Mouse (Mus musculus): ENCODE measurements around the gene Pagr1a. TPM values are rescaled to one million over a fixed set of nuclear protein-coding genes. Genes with fewer than 3 reads are reported as not detected.
A peak's percentile ranks its signal among the peaks of the same experiment; 100 is the strongest.

Pagr1a gene
- polyA plus RNA-seq, 1 experiment from 2014 or later, result 63.1 TPM

GRCm38 (mm10) chr7:127018416-127019305, 1.5 kb upstream of the Pagr1a start:
- 88% methylated on average over 15 of the region's 15 CpGs for WGBS
- H3K9me3 ChIP-seq, result no peaks in the 10 kb centered on the region
- H3K9ac ChIP-seq, result peak overlapping the region; percentile 36; the same call in 1 of the 2 replicates
- H3K36me3 ChIP-seq, result peaks cover 36% of the 10 kb centered on the region
- peaks cover 81% of the 10 kb centered on the region for H3K4me1 ChIP-seq
- H3K27ac ChIP-seq, result no peak overlapping the region
- no peak for ATAC-seq (ENCODE audit: low FRiP score, low read depth)
- H3K4me2 ChIP-seq (replicated peaks), result peak overlapping the region; percentile 22; the same call in 1 of the 2 replicates
- H3K27me3 ChIP-seq (replicated peaks), result no peaks in the 10 kb centered on the region
- H3K4me3 ChIP-seq, result no peak overlapping the region

GRCm38 (mm10) chr7:127017950-127018345, 796 bp upstream of the Pagr1a start:
- peaks cover 36% of the 10 kb centered on the region for H3K36me3 ChIP-seq
- H3K9me3 ChIP-seq, result no peaks in the 10 kb centered on the region
- no peak overlapping the region for H3K9ac ChIP-seq
- no peak for ATAC-seq (ENCODE audit: low FRiP score, low read depth)
- H3K27me3 ChIP-seq (replicated peaks), result no peaks in the 10 kb centered on the region
- WGBS, result 67% methylated on average over 6 of the region's 6 CpGs
- H3K4me1 ChIP-seq, result peaks cover 74% of the 10 kb centered on the region
- H3K27ac ChIP-seq, result no peak overlapping the region
- H3K4me2 ChIP-seq (replicated peaks), result peak overlapping the region; percentile 22; the same call in 1 of the 2 replicates
- H3K4me3 ChIP-seq, result no peak overlapping the region

- no peaks in the 10 kb centered on the region for H3K27me3 ChIP-seq (replicated peaks)
- peaks cover 27% of the 10 kb centered on the region for H3K36me3 ChIP-seq
- peak overlapping the region; percentile 80 for H3K9ac ChIP-seq
- no peaks in the 10 kb centered on the region for H3K9me3 ChIP-seq
- H3K4me1 ChIP-seq, result peaks cover 60% of the 10 kb centered on the region
- H3K4me3 ChIP-seq, result peak overlapping the region; percentile 61
- H3K27ac ChIP-seq, result peak overlapping the region; percentile 86
- peak overlapping the region; percentile 94 for H3K4me2 ChIP-seq (replicated peaks)
- under 1% methylated on average over 22 of the region's 22 CpGs for WGBS
- peak; percentile 59 for ATAC-seq (ENCODE audit: low FRiP score, low read depth)
Observed at GRCm38 (mm10) chr7:127016486-127016938, 640 bp downstream of the Pagr1a start.

GRCm38 (mm10) chr7:127016481-127016485, 869 bp downstream of the Pagr1a start, which contains the start of gene Pagr1b:
Gene Pagr1b, minus strand, starts transcription at chr7:127016484.
- Histone ChIP-seq H3K27me3 (replicated peaks) (no peaks in the 10 kb centered on the region), H3K36me3 (peaks cover 27% of the 10 kb centered on the region), H3K9me3 (no peaks in the 10 kb centered on the region), H3K4me2 (replicated peaks) (peak within 1 kb of the TSS; percentile 94), H3K9ac (peak within 1 kb of the TSS; percentile 80), H3K4me3 (peak within 1 kb of the TSS; percentile 61), H3K27ac (peak within 1 kb of the TSS; percentile 86), H3K4me1 (peaks cover 58% of the 10 kb centered on the region)
- ATAC-seq (ENCODE audit: low FRiP score, low read depth), result no peak

GRCm38 (mm10) chr7:127016081-127016480, 1.1 kb downstream of the Pagr1a start:
- Histone ChIP-seq H3K4me1 (peaks cover 56% of the 10 kb centered on the region), H3K4me3 (peak overlapping the region; percentile 61), H3K36me3 (peaks cover 27% of the 10 kb centered on the region), H3K27ac (peak overlapping the region; percentile 86), H3K4me2 (replicated peaks) (peak overlapping the region; percentile 94), H3K9me3 (no peaks in the 10 kb centered on the region), H3K27me3 (replicated peaks) (no peaks in the 10 kb centered on the region), H3K9ac (peak overlapping the region; percentile 80)
- ATAC-seq (ENCODE audit: low FRiP score, low read depth), result 0 out of 2 replicates have a peak, but pooled peaks have one; percentile 3
- WGBS, result 1% methylated on average over 10 of the region's 10 CpGs

GRCm38 (mm10) chr7:127014993-127015392, 2.2 kb downstream of the Pagr1a start:
- no peaks in the 10 kb centered on the region for H3K27me3 ChIP-seq (replicated peaks)
- ATAC-seq (ENCODE audit: low FRiP score, low read depth), result no peak
- H3K9ac ChIP-seq, result no peak overlapping the region
- peaks cover 27% of the 10 kb centered on the region for H3K36me3 ChIP-seq
- no peaks in the 10 kb centered on the region for H3K9me3 ChIP-seq
- peaks cover 45% of the 10 kb centered on the region for H3K4me1 ChIP-seq
- H3K27ac ChIP-seq, result no peak overlapping the region
- H3K4me3 ChIP-seq, result no peak overlapping the region
- WGBS, result 98% methylated on average over 12 of the region's 12 CpGs
- peak overlapping the region; percentile 94; the same call in 1 of the 2 replicates for H3K4me2 ChIP-seq (replicated peaks)

GRCm38 (mm10) chr7:127014320-127014719, 2.8 kb downstream of the Pagr1a start, which contains the start of gene Mvp:
Gene Mvp, minus strand, starts transcription at chr7:127014621.
- H3K4me1 ChIP-seq, result peaks cover 41% of the 10 kb centered on the region
- H3K9ac ChIP-seq, result 0 out of 2 replicates have a peak within 1 kb of the TSS, but pooled peaks have one; percentile 3
- no peaks in the 10 kb centered on the region for H3K9me3 ChIP-seq
- peaks cover 27% of the 10 kb centered on the region for H3K36me3 ChIP-seq
- WGBS, result 69% methylated on average over 11 of the region's 11 CpGs
- ATAC-seq (ENCODE audit: low FRiP score, low read depth), result no peak
- no peaks in the 10 kb centered on the region for H3K27me3 ChIP-seq (replicated peaks)
- H3K4me2 ChIP-seq (replicated peaks), result peak within 1 kb of the TSS; percentile 94
- H3K4me3 ChIP-seq, result 0 out of 2 replicates have a peak within 1 kb of the TSS, but pooled peaks have one; percentile 10
- H3K27ac ChIP-seq, result no peak within 1 kb of the TSS

- WGBS, result 98% methylated on average over 6 of the region's 6 CpGs
- H3K4me3 ChIP-seq, result no peak overlapping the region
- ATAC-seq (ENCODE audit: low FRiP score, low read depth), result no peak
- H3K9ac ChIP-seq, result 0 out of 2 replicates have a peak overlapping the region, but pooled peaks have one; percentile 1
- H3K27ac ChIP-seq, result no peak overlapping the region
- H3K27me3 ChIP-seq (replicated peaks), result no peaks in the 10 kb centered on the region
- no peaks in the 10 kb centered on the region for H3K9me3 ChIP-seq
- H3K36me3 ChIP-seq, result peaks cover 27% of the 10 kb centered on the region
- H3K4me2 ChIP-seq (replicated peaks), result no peak overlapping the region; the same call in 1 of the 2 replicates
- peaks cover 38% of the 10 kb centered on the region for H3K4me1 ChIP-seq
Observed at GRCm38 (mm10) chr7:127013385-127013784, 3.8 kb downstream of the Pagr1a start.

- Histone ChIP-seq H3K36me3 (peaks cover 27% of the 10 kb centered on the region), H3K27ac (no peak overlapping the region), H3K9ac (no peak overlapping the region), H3K27me3 (replicated peaks) (no peaks in the 10 kb centered on the region), H3K4me3 (no peak overlapping the region), H3K4me1 (peaks cover 33% of the 10 kb centered on the region), H3K4me2 (replicated peaks) (no peak overlapping the region), H3K9me3 (no peaks in the 10 kb centered on the region)
- ATAC-seq (ENCODE audit: low FRiP score, low read depth), result no peak
- WGBS, result 96% methylated on average over 10 of the region's 10 CpGs
Observed at GRCm38 (mm10) chr7:127012845-127013244, 4.3 kb downstream of the Pagr1a start.

GRCm38 (mm10) chr7:127012374-127012773, 4.8 kb downstream of the Pagr1a start:
- H3K4me1 ChIP-seq, result peaks cover 30% of the 10 kb centered on the region
- no peak overlapping the region for H3K27ac ChIP-seq
- no peak for ATAC-seq (ENCODE audit: low FRiP score, low read depth)
- no peak overlapping the region for H3K4me3 ChIP-seq
- no peak overlapping the region for H3K4me2 ChIP-seq (replicated peaks)
- H3K27me3 ChIP-seq (replicated peaks), result no peaks in the 10 kb centered on the region
- 93% methylated on average over 6 of the region's 6 CpGs for WGBS
- no peak overlapping the region for H3K9ac ChIP-seq
- no peaks in the 10 kb centered on the region for H3K9me3 ChIP-seq
- peaks cover 27% of the 10 kb centered on the region for H3K36me3 ChIP-seq

- no peak for ATAC-seq (ENCODE audit: low FRiP score, low read depth)
- Histone ChIP-seq H3K27me3 (replicated peaks) (no peaks in the 10 kb centered on the region), H3K4me3 (no peak overlapping the region), H3K9ac (no peak overlapping the region), H3K4me1 (peaks cover 30% of the 10 kb centered on the region), H3K36me3 (peaks cover 27% of the 10 kb centered on the region), H3K4me2 (replicated peaks) (no peak overlapping the region), H3K9me3 (no peaks in the 10 kb centered on the region), H3K27ac (no peak overlapping the region)
- WGBS, result 72% methylated on average over 2 of the region's 2 CpGs
Observed at GRCm38 (mm10) chr7:127011717-127012116, 5.4 kb downstream of the Pagr1a start.

- Histone ChIP-seq H3K27me3 (replicated peaks) (no peaks in the 10 kb centered on the region), H3K4me2 (replicated peaks) (no peak overlapping the region), H3K36me3 (peaks cover 27% of the 10 kb centered on the region), H3K9me3 (no peaks in the 10 kb centered on the region), H3K4me3 (no peak overlapping the region), H3K27ac (no peak overlapping the region), H3K4me1 (peaks cover 28% of the 10 kb centered on the region), H3K9ac (no peak overlapping the region)
- 94% methylated on average over 2 of the region's 2 CpGs for WGBS
- no peak for ATAC-seq (ENCODE audit: low FRiP score, low read depth)
Observed at GRCm38 (mm10) chr7:127011051-127011450, 6.1 kb downstream of the Pagr1a start.
